Mouse (Mus musculus) MEL (cell line): Measurements from ENCODE around the gene Rassf5.

ENCODE experiments used
- CHD1 ChIP-seq: IDR thresholded peaks from 2 replicates; pipeline ENCODE4 v1.6.1; 2012; ENCODE audit warnings: low read depth, mild to moderate bottlenecking, inconsistent platforms, low read length, improper control_type of control experiment
- CTCF ChIP-seq, 3 experiments: IDR thresholded peaks in 2 of 3; conservative IDR thresholded peaks in 1 of 3; 2 replicates each; pipeline ENCODE4 v1.5.1; 2011 to 2012; ENCODE audit warnings: low read length in 3 of 3, low read depth in 2 of 3, mild to moderate bottlenecking in 2 of 3, improper control_type of control experiment in 1 of 3, inconsistent platforms in 1 of 3, mixed read lengths in 1 of 3, moderate library complexity in 1 of 3; ENCODE audit not compliant: control insufficient read depth in 1 of 3, insufficient read depth in 1 of 3, poor library complexity in 1 of 3, severe bottlenecking in 1 of 3
- ELF1 ChIP-seq: IDR thresholded peaks from 2 replicates; pipeline ENCODE4 v1.6.1; 2014; ENCODE audit warnings: low read depth, mild to moderate bottlenecking, inconsistent platforms, low read length, improper control_type of control experiment, moderate library complexity
- ETS1 ChIP-seq: IDR thresholded peaks from 2 replicates; pipeline ENCODE4 v1.6.1; 2012; ENCODE audit warnings: low read depth, mild to moderate bottlenecking, inconsistent platforms, low read length, improper control_type of control experiment, moderate library complexity
- GATA1 ChIP-seq: IDR thresholded peaks from 2 replicates; pipeline ENCODE4 v1.6.1; 2011; ENCODE audit warnings: low read depth, low read length, improper control_type of control experiment
- KAT2A ChIP-seq: conservative IDR thresholded peaks from 2 replicates; pipeline ENCODE4 v1.6.1; 2012; ENCODE audit warnings: low read depth, low read length, improper control_type of control experiment, inconsistent platforms
- MAFK ChIP-seq: IDR thresholded peaks from 2 replicates; pipeline ENCODE4 v1.6.1; 2011; ENCODE audit warnings: low read depth, mild to moderate bottlenecking, low read length, improper control_type of control experiment, borderline replicate concordance
- MAZ ChIP-seq: IDR thresholded peaks from 2 replicates; pipeline ENCODE4 v1.6.1; 2012; ENCODE audit warnings: low read depth, mild to moderate bottlenecking, inconsistent platforms, low read length, improper control_type of control experiment
- NELFE ChIP-seq: IDR thresholded peaks from 2 replicates; pipeline ENCODE4 v1.6.1; 2011; ENCODE audit warnings: low read depth, low read length, improper control_type of control experiment
- POLR2A ChIP-seq, 2 experiments: IDR thresholded peaks; 2 replicates each; pipeline ENCODE4 v1.6.1; 2011 to 2012; ENCODE audit warnings: low read length in 2 of 2, mild to moderate bottlenecking in 2 of 2, control low read depth in 1 of 2, improper control_type of control experiment in 1 of 2, low read depth in 1 of 2, moderate library complexity in 1 of 2; ENCODE audit not compliant: control insufficient read depth in 1 of 2, insufficient read depth in 1 of 2, poor library complexity in 1 of 2
- SIN3A ChIP-seq: IDR thresholded peaks from 2 replicates; pipeline ENCODE4 v1.6.1; 2012; ENCODE audit warnings: low read length, improper control_type of control experiment, inconsistent platforms
- TCF12 ChIP-seq: IDR thresholded peaks from 2 replicates; pipeline ENCODE4 v1.6.1; 2014; ENCODE audit warnings: low read depth, mild to moderate bottlenecking, inconsistent platforms, low read length, improper control_type of control experiment, moderate library complexity
- UBTF ChIP-seq: IDR thresholded peaks from 2 replicates; pipeline ENCODE4 v1.6.1; 2012; ENCODE audit warnings: low read depth, mild to moderate bottlenecking, inconsistent platforms, low read length, improper control_type of control experiment, moderate library complexity, borderline replicate concordance; ENCODE audit not compliant: insufficient read depth
- USF1 ChIP-seq: IDR thresholded peaks from 2 replicates; pipeline ENCODE4 v1.6.1; 2014; ENCODE audit warnings: low read depth, mild to moderate bottlenecking, inconsistent platforms, low read length, improper control_type of control experiment, moderate library complexity

DNA sequence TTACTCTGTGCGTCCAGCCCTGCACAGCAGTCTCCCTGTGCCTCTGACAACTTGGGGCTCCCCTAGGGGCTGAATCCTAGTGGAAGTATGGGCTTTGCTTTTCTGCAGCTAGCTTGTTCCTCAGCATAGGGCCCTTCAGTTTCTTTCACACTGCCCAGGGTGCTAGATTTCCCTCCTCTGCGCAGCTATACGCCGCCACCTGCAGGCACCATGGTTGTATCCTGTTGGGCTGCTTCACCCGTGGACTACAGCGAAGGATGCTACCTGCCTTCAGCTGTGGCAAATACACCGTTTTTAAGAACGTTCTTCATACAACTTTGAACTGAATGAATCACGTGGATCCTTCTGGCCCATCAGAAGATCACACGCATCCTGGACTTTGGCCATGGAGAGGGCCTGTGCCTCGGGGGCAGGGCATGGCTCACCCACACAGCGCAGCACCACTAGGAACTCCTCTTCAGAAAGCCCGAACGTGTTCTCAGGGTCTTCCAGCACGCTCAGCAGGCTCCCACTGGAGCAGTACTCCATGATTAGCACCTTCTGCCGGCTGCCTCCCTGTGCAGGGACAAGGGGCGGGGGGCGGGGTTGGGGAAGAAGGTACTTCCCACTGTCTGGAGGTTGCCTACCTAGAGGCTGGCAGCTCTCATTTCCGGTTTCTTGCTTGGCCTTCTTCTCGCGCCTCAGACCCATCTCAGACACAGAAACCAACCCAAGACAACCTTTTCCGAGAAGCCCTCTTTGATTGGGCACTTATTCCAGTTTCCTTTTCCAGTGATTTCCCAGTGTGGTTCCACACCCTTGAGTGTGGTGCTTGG, 29.9 kb upstream of the Rassf5 start:
- peak in 2 of 3 experiments; percentile 25 to 35; a peak in 4 of 6 replicates for TF ChIP-seq CTCF (IDR thresholded peaks at IDR 0.05 in 2 of 3, conservative IDR thresholded peaks at IDR 0.05 in 1 of 3; ENCODE audit: control insufficient read depth in 1 of 3, insufficient read depth in 1 of 3, low read depth in 2 of 3, low read length in 3 of 3, poor library complexity in 1 of 3, severe bottlenecking in 1 of 3)
- TF ChIP-seq SIN3A: no peak
- no peak for TF ChIP-seq MAFK
- TF ChIP-seq USF1: no peak
- TF ChIP-seq ETS1: no peak
- no peak for TF ChIP-seq TCF12
- TF ChIP-seq POLR2A (IDR thresholded peaks at IDR 0.05; ENCODE audit: control insufficient read depth in 1 of 2, insufficient read depth in 1 of 2, low read depth in 1 of 2, low read length in 2 of 2, poor library complexity in 1 of 2): no peak
- TF ChIP-seq CHD1: no peak
- no peak for TF ChIP-seq KAT2A
- TF ChIP-seq GATA1: no peak
- TF ChIP-seq NELFE: no peak
- no peak for TF ChIP-seq ELF1
- TF ChIP-seq UBTF: no peak
- TF ChIP-seq MAZ: no peak
